Mouse (Mus musculus) ZHBTc4 (cell line): Measurements from ENCODE around the gene Kdm4a.
A peak's percentile ranks its signal among the peaks of the same experiment; 100 is the strongest.

ENCODE experiments used
- DNase-seq: peaks from one replicate; pipeline ENCODE4 v3.0.0-alpha.2; 2011; ENCODE audit warnings: low read depth, low spot score

Gene Kdm4a

DNA sequence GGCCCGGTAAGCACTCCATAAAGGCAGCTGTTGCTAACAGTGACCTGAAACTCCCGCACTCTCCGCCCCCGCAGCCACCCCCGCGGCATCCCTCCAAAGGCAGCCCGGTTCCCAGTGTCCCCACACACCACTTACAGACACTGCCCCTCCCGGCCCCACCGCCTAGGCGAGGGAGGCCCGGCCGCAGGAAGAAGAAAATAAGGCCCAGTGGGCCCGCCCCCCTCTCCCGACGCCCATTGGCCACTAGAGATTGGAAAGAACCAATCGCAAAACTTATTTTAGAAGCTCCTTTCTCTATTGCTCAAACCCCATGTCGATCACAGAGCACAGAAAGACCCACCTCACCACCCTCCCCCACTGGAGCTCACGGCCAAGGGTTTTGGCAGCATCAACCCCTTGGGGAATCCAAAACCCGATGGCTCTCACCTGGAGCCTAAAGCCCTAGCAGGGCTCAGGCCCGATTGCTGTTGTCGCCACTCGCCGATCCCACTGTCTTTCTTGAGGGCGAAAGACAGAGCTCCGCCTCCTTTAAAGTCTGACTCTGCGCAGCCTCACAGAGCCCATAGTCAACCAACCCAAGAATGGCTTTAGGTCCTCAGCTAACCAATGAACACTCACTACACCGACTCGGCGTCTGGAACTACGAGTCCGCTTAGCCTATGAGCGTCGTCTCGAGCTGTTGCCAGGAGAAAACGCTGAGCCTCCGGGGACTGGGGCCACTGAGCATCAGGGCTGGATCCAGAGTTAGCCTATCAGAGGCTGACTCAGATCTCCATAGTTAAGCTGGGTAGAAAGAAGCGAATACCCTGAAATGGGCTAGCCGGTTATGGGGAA, at the start of gene Kdm4a:
TSS of gene Kdm4a (minus strand) at position 577 of the 834 bp plus-strand sequence.
- peak; percentile 99 for DNase-seq

GRCm38 (mm10) chr4:118229035-118229770, 49.4 kb upstream of the Kdm4a start:
- peak; percentile 94 for DNase-seq

GRCm38 (mm10) chr4:118227398-118227797, 47.6 kb upstream of the Kdm4a start:
- DNase-seq = no peak

GRCm38 (mm10) chr4:118221261-118221660, 41.4 kb upstream of the Kdm4a start:
- peak; percentile 79 for DNase-seq

- no peak for DNase-seq
Measured at GRCm38 (mm10) chr4:118220756-118221155, 40.9 kb upstream of the Kdm4a start.

DNA sequence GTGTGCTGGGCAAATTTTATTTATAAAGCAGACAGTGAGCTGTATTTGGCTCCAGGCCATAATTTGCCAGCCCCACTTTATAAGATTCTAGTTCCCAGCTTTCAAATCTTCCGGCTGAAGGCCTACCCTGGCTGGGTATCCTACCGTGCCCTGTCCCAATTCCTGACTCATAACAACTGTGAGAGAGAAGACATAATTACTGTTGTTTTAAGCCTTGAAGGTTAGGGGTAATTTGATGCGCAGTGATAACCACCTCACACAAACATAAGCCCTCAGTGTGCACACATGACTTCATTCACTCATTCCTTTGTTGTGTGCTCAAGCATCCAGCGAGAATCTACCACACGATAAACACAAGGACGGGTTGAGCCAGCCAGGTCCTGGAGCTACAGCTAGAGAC, 39.6 kb upstream of the Kdm4a start:
- DNase-seq = no peak

DNA sequence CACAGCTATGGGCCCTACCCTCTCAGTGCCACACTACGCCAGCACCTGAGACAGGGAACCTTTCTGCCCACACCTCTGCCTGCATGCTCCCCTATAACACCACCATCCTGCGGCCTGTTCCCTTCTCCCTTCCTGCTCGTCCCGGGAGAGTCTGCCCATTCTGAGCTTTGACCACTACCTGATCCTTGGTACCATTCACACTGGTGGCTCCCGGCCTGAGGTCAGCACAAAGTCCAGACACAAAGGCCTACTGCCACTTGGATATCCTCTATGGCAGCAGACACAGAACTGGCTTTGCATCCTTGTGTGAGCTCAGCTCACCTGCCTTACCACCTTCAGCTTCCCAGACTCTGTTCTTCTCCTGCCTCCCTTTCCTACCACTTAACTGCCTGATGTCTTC, 38.7 kb upstream of the Kdm4a start:
- no peak for DNase-seq

GRCm38 (mm10) chr4:118216726-118217595, 37.1 kb upstream of the Kdm4a start:
- peak; percentile 75 for DNase-seq

GRCm38 (mm10) chr4:118214891-118215290, 35.0 kb upstream of the Kdm4a start:
- DNase-seq = no peak

- DNase-seq = peak; percentile 76
Measured at GRCm38 (mm10) chr4:118206918-118207640, 27.2 kb upstream of the Kdm4a start.

DNA sequence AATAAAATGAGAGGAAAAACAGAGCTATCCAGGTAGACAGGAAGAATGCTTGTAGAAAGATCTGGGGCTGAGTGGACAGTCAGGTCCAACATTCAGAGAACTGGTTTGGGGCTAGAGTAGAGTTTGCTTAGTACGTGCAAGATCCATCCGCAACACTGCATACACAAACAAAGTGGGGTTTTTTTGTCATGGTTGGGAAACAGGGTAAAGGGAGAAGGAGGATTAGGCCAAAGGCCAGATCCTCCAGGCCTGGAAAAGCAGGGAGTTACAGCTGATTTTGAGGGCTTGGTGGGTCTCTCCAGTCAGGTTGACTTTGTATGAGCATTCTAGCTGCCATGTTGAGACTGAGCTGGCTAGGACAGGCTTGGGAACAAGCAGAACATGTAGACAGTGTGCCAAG, 26.1 kb upstream of the Kdm4a start:
- DNase-seq = no peak

- no peak for DNase-seq
Measured at GRCm38 (mm10) chr4:118199093-118199492, 19.2 kb upstream of the Kdm4a start.

GRCm38 (mm10) chr4:118198606-118199005, 18.8 kb upstream of the Kdm4a start:
- peak; percentile 94 for DNase-seq

GRCm38 (mm10) chr4:118196185-118196584, 16.3 kb upstream of the Kdm4a start:
- no peak for DNase-seq

GRCm38 (mm10) chr4:118180301-118181080, 648 bp upstream of the Kdm4a start:
- DNase-seq = no peak

DNA sequence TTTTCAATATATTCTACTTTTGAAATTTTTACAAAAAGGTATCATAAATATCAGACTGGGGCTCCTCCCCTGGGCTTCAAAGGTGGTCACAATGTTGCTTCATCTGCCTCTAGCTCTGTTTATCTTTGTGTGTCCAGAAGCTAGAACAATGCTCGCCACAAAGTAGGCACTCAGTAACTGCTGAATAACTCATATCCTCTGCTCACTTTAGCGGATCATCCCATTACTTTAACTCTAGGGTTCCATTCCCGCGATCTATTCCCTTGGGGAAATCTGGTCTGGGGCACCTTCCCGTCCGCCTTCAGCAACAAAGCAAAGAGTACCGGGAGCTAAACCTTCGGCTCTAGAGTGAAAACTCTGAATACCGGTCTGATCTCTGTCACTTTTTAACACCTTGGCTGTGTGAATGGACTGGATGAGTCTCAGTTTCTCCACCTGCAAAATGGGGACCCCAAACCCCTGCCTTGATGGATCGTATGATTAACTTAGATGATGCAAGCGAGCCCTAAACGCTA, 834 bp downstream of the Kdm4a start:
- no peak for DNase-seq

GRCm38 (mm10) chr4:118172461-118172860, 7.4 kb downstream of the Kdm4a start:
- no peak for DNase-seq

DNA sequence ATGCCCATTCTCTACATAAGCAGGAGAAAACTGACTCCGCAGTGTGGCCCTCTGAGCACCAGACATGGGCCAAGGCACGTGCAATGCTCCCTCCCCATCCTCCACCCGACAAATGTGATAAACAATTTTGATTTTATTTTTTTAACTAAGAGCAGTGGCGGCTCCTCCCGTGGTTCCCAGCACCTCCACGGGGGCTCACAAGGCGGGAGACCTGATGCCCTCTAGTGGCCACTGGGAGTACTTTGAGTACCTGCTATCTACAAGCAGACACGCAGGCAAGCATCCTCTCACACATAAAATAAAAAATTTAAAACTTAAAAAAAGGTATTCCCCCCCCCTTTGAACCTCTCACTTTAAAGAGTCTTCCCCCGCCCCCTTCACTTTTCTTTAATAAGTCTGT, 8.8 kb downstream of the Kdm4a start:
- peak; percentile 84 for DNase-seq

- DNase-seq = no peak
Measured at GRCm38 (mm10) chr4:118162123-118162522, 17.7 kb downstream of the Kdm4a start.

DNA sequence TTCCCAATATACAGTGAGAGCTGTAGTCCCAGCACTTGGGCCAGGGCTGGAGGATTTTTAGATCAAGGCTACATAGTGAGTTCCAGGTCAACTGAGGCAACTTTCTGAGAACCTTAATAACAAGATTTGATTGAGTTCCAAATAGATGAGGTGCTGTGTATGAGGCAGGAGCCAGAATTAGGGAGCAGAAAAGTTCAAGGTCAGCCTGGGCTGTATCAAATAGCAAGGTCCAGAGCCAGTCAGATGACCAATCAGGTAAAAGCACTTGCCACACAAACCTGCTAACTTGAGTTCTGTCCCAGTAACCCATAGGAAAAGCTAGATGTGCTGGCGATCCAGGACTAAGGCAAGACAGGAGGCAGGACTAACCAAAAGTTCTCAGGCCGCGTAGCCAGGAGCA, 22.2 kb downstream of the Kdm4a start:
- no peak for DNase-seq
